Mouse (Mus musculus) brain, embryonic 14.5 days (tissue): ENCODE data around the gene Zdhhc17. TPM values are rescaled to one million over a fixed set of nuclear protein-coding genes. Genes with fewer than 3 reads are reported as not detected.

Experiments
- DNase-seq: peaks from one replicate; pipeline ENCODE4 v3.0.0-alpha.2; 2011; ENCODE audit warnings: low read depth
- CTCF ChIP-seq: fragments of 200-500 bp; IDR thresholded peaks from 2 replicates; pipeline ENCODE4 v1.5.1; 2012; ENCODE audit warnings: inconsistent platforms, mild to moderate bottlenecking, moderate library complexity, borderline replicate concordance; ENCODE audit not compliant: insufficient read depth, insufficient read length; ENCODE audit errors: extremely low read depth
- POLR2A ChIP-seq: fragments of 200-500 bp; IDR thresholded peaks from 2 replicates; pipeline ENCODE4 v1.6.1; 2012; ENCODE audit warnings: mild to moderate bottlenecking, inconsistent platforms, borderline replicate concordance; ENCODE audit not compliant: poor library complexity, insufficient read depth, insufficient read length, severe bottlenecking; ENCODE audit errors: extremely low read depth
- polyA plus RNA-seq: library from polyadenylated mRNA; depleted of rRNA; stranded (reverse); fragments of >200 nt; gene quantifications from 2 replicates; pipeline ENCODE4 v1.2.3, GENCODE M21; 2012

Zdhhc17 gene
- polyA plus RNA-seq, 1 experiment: 83.4 TPM

DNA sequence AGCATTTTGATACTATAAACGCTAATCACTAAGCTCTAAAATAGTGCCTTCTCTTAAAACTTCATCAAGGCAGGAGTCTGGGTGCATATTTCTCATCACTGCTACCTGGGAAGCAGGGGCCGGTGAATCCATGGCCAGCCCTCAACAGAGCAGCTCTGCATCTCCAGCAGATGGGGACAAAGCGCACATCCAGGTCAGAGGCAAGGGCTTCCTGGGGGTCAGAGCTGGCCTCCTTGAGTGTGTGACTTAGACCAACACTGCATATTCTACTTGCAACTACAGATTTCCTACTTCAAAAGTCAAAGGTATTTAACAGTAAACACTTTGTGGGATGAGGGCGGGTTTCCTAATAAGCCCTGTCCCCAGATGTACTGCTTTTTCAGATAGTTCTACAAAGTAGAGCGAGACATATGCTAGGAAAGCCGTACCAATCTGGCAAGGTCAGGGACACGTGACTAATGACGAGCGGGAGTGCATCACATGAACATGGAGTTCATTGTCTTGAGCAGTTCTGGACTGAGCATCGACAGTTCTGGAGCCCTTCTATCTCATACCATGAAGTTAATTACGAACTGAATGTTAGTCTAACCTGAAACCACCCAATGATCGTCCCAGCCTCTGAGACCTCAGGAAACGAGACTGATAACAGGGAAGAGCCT lies 69.1 kb downstream of the Zdhhc17 start:
- TF ChIP-seq CTCF (no peak), POLR2A (no peak)
- DNase-seq: no peak

DNA sequence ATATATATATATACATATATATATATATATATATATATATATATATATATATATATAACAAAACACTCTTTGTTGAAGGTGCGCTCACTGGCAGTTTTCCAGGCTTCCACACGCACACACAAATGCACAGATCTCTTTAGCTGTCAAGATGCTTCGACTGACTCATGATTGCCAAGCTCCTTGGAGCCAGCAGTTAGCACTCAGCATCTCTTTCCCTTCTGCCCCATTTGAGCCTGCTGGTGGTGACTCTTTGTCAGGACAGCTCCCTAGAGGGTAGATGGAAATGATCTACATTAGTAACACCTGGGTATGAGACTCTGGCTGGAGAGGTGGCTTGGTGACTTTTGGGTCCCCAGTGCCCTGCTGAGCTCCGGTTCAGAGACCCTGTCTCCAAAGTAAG lies 70.2 kb downstream of the Zdhhc17 start:
- peak; percentile 62 for DNase-seq
- TF ChIP-seq POLR2A: no peak
- TF ChIP-seq CTCF: no peak

DNA sequence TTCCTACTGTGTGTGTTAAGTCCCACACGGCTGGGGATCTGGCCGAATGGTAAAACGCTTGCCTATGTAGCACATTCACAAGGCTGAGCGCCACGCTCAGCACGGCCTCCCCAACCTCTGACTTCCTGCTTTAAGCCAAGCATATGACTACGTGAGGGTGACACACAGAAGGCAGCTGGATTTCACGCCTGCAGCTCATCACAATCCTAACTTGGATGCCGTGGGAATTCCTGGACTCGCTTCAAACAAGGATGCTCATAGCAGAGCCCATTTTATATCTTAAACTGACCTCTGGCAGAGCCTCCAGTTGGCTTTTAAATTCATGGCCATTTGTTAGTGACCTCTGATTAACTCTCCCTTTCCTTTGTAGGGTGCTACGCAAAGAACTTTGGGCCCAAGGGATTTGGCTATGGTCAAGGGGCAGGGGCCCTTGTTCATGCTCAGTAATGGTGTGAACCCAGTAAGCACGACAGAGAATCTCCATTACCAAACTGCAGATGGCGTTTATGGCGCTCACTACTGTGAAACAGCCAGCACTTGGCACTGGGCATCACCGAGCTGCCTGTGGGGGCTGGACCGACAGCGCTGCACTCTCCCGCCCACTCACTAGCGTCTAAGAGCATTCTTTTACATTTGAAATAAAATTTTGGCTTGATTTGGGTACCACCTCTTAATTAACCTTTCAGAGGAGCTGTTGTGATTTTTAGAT lies 70.9 kb downstream of the Zdhhc17 start:
- no peak for TF ChIP-seq CTCF
- TF ChIP-seq POLR2A: no peak
- DNase-seq: peak; percentile 69

DNA sequence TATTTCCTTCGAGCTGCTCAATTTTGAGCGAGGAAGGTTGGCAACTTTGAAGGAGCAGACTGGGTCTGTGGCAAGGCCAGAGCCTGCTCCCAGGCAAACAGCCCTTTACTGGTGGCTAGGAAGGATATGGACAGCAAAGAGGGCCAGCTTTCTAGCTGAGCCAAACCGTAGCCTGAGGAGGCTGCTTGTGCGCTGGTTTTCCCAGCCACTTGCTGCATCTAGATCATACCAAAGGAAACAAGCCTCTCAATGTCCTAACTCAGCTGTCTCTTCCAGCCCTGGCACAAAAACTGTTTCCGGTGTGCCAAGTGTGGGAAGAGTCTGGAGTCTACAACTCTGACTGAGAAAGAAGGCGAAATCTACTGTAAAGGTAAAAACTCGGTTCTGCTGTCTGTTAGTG lies 71.6 kb downstream of the Zdhhc17 start:
- no peak for TF ChIP-seq POLR2A
- TF ChIP-seq CTCF: no peak
- no peak for DNase-seq

DNA sequence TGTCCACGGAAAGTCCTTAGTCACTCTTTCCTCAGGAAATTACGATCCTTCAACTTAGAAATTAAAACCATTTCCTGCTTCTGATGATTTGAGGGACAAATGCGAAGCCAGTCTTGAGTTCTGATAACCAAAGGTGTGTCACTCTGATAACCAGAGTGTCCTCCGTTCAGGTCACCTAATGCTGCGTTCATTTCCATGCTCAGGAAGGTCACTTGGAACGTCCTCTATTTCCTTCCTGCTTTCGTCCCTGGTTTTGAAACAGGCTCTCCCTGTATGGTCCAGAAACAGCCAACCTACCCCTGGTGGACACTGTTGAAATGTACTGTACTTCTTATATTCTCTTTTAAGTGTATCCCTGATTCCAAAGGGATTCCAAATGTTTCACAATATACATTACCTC lies 74.3 kb downstream of the Zdhhc17 start:
- DNase-seq: no peak
- TF ChIP-seq POLR2A (no peak), CTCF (no peak)

DNA sequence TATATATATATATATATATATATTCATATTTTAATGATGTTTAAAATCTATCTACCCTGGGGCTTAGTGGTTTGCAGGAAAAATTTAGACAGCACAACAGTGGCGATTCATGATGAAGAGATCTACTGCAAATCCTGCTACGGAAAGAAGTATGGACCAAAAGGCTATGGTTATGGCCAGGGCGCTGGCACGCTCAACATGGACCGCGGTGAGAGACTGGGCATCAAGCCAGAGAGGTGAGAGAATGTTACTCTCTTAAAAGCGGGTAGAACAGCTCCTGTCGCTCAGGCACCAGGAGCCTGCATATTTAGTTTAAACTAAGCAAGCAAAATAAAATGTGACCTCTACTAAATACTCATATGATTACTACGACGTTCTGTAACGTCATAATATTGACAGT lies 74.9 kb downstream of the Zdhhc17 start:
- DNase-seq: no peak
- TF ChIP-seq CTCF: no peak
- no peak for TF ChIP-seq POLR2A

DNA sequence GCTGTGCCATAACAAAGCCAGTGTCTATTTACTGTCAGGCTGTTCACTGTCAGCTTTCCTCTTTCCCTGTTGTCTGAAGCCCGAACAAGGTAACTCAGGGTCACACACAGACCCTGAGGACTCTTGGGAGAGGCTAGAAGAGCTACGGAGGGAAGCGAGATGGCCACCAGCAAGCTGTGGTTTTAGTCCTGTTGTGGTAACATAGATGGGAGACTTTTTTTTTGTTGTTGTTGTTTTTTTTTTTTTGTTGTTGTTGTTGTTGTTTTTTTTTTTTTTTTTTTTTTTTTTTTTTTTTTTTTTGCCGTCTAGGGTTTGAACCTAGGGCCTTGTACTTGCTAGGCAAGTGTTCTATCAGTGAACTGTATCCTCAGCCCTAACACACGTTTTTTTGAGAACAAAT lies 76.4 kb downstream of the Zdhhc17 start:
- DNase-seq: no peak
- no peak for TF ChIP-seq CTCF
- no peak for TF ChIP-seq POLR2A

DNA sequence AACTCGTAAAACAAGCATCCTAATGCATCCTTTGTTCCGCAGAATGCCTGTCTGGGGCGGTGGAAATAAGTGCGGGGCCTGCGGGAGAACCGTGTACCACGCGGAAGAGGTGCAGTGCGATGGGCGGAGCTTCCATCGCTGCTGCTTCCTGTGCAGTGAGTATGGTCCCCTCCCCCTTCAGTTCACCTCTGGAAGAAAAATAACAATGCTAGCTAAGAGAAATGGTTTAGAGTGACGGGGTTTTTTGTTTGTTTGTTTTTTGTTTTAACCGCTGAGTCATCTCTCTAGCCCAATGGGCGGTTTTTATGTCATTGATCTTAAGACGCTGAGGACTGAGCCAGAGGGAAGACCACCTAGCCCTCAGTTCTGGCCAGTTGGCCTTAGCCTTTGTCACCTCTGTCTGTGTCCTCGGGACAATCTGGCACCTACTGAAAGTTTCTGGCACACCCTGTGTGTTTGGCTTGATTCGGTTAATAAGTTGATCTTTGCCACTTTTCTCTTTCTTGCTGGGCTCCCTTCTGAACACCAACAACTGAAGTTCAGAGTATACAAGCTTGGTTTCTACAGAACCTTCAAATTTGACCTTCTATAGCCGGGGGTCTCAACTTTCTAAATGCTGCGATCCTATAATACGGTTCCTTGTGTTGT lies 77.9 kb downstream of the Zdhhc17 start:
- peak; percentile 86 for DNase-seq
- TF ChIP-seq CTCF (no peak), POLR2A (no peak)

DNA sequence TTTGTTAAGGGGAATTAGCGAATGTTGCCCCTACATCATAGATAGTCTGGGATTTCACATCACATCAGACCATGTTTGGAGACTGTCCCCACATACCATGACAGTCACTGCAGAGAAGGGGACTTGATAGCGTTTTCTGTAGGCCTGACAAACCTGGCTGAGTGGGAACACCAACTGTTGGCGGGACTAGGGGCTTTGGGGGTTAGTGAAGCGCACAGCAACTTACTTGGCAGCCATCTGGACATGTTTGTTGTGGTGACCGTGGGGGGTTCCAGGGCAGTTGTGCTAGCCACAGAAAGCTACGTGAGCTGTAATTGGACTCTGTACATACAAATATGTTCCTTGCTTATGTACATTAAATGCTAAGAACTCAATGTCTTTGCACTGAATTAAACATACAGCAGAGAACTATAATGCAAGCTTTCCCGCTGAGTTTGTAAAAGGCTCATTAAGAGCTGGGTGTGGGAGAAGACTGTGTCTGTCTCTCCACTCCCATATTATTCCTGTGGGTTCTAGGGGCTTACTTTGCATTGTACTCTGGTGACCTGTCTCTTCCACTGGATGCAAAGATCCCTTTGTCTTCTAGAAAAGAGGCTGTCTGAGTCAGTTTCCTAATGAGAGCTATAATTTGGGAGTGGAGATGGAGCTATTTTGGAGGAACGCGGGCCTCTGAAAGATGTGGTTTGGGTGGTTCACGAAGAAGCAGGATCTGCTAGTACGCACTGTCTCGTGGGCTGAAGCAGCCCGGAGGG lies 78.6 kb downstream of the Zdhhc17 start:
- TF ChIP-seq POLR2A: no peak
- no peak for TF ChIP-seq CTCF
- peak; percentile 88 for DNase-seq

DNA sequence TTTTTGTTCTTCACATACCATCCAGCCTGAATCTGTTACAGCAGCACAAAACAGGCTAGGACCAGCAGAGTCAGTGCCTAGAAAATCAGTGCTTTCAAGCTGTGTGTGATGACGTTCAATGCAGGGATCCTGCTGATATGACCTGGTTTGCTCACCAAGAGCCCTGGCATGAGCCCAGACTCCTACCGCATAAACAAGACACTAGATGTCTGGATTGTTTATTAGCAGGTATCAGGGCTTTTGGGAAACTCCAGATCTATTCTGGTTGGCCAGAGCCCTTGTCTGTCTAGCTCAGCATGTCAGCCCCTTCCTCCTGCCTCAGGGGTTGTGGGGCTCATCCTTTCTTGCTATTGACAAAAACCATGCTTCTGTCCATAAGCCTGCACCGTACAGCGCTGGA lies 80.2 kb downstream of the Zdhhc17 start:
- TF ChIP-seq POLR2A (no peak), CTCF (no peak)
- DNase-seq: peak; percentile 46

DNA sequence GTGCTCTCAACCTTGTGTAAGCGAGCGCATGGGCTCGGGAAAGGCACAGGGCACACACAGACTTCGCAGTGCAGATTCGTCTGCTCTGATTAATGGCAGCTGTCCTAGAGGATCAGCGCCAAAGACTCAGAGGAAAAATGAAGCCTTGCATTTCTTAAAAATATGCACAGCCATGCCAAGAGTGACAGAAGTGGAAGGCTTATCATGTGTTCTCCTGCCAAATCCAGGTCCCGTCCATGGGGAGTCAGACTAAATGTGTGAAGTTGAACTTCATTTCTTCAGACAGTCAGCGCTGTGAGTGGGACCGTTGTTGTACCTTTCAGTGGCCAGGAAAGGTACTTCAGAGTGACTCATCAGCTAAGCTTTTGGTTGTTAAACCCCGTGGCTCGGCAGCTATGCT lies 82.4 kb downstream of the Zdhhc17 start:
- DNase-seq: peak; percentile 86
- TF ChIP-seq CTCF (no peak), POLR2A (no peak)

DNA sequence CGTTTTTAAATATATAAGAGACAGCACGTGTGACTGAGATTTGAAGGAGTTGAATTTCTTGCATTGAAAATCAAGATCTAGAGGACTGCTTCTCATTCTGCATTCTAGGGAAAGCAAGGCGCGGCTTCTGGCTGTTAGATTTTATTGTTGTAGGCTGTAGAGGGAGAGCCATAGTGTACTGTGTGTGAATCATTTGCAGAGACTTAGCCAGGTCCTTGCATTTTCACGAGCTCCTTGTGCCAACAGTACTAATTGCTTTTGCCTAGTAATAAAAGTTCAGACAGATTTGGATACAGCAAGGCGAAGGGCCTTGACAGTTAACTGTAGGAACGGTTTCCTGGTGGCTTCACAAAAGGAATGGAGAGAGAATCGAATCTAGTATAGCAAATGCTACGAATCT lies 87.3 kb downstream of the Zdhhc17 start:
- DNase-seq: peak; percentile 37

DNA sequence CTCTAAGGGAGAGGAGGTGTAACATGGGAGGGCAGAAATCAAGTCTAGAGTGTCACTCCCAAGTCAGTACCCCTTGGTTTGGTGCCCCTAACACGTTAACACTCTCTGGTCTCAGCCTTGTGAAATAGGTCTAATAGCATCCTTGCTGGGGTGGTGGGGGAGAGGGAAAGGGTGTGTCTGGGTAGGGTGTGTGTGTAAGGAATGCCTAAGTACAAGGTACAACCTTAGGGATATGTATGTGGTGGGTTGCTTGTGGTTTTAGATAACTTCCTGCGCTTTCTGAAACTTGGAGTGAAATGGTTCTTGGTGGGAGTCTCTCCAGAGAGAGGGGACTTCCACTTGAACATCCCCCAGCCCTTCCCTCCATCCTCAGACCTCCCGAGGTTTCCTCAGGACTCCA lies 88.0 kb downstream of the Zdhhc17 start:
- TF ChIP-seq CTCF (no peak), POLR2A (no peak)
- no peak for DNase-seq

More for the DNA sequence above, 87.3 kb downstream of the Zdhhc17 start:
- TF ChIP-seq CTCF (no peak), POLR2A (no peak)

DNA sequence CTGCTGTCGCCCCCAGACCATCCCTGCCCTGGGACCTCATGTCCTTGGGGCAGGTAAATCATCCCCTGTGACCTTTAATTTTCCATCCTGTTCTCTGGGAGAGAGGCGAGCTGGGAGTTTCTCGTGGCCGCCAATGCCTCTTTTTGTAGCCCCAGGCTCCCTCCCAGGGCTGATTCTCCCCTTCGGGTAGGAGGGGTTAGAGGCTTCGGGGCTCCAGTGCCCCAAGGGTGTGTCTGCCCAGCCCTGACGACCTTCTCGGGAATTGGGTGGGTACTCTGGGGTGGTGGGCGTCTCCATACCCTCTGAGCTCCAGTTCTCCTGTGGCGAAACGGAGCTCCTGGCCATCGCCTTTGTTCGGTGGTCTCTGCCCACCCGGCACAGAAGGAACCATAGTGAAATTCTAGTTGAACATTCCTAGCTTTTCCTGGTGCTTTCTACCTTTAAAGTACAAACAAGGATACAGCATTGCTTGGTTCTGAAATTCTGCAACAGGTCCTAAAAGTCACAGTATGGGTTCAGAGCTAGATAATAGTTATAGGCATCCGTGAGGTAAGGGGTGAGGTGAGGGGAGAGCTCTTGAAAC lies 89.5 kb downstream of the Zdhhc17 start:
- TF ChIP-seq POLR2A: no peak
- no peak for TF ChIP-seq CTCF
- DNase-seq: no peak
